Mouse (Mus musculus): Measurements from ENCODE around the gene Zfp609.
A peak's percentile ranks its signal among the peaks of the same experiment; 100 is the strongest.

Gene Zfp609

DNA sequence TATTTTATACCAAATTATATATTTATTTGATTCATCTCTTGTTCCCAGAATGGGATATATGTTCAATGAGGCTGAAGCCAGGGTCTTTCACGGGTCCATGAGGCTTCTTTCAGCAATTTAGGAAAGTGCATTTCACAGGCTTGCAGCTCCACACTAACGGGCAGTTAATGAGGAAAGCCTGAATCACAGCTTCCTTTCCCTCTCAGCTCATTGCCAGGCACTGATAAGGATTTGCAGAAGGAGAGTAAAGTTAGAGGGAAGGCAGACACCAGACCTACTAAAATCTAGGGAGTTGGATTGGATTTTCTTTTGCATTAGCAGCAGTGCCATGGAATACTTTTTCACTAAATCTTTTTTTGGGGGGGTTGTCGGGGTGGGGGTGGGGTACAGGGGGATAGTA, 69.5 kb downstream of the Zfp609 start:
- DNase-seq, result no peak

DNA sequence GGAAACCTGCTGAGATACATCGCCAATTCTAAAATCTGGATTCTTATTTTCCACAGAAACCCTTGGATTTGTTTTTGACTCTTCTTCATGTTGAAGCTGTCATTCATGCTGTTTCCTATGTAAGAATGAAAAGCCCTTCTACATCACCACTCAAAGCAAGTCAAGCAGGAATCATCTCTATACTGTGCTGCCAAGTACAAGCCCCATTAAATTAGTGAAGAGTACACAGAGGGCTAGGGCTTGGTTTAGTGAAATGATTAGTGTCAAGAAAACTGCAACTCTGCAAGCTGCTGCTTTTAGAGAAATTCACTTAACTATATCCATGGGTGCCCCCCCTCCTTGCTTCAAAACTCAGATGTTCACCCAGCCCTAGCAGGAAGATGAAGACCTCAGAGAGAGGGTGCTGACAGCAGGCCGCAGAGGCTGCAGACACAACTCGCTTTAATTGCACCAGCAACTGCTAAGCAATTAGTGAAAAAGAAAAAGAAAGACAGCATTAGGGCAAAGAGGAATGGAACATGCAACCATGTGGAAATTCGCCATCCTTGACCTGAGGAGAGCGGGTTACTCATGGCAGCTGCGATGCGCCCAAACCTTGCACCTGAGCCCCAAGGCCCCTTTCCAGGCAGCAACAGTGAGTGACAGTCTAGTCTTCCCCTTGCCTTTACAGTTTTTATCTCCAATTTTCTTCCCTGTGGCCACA, 71.5 kb downstream of the Zfp609 start:
- DNase-seq, result no peak

DNA sequence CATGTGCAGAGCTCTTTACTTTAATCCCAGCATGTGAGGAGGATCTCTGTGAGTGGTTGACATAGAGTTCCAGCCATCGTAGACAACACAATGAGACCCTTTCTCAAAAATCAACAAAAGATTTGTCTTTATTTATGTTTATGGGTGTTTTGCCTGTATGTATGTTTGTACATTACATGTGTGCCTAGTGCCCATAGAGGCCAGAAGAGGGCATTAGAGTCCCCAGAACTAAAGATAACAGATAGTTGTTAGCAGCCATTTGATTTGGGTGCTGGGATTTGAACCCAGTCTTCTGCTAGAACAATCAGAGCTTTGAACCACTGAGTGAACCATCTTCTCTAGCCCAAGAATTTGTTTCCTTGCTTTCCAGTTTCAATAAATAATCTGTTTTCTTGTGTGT, 72.2 kb downstream of the Zfp609 start:
- no peak for DNase-seq

DNA sequence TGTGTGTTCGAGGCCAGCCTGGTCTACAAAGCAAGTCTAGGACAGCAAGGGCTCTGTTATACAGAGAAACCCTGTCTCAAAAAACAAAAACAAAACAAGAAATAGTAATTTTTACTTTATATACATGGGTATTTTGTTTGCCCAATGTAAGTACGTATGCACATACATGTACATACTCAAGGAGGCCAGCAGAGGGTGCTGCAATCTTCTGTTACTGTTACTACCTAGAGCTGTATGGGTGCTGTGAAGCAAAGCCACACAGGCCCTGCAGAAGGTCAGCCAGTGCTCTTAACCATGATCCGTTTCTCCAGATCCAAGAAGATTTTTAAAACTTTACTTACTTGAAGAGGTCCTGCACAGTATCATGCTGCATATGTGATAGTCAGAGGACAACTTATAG, 74.7 kb downstream of the Zfp609 start:
- no peak for DNase-seq

DNA sequence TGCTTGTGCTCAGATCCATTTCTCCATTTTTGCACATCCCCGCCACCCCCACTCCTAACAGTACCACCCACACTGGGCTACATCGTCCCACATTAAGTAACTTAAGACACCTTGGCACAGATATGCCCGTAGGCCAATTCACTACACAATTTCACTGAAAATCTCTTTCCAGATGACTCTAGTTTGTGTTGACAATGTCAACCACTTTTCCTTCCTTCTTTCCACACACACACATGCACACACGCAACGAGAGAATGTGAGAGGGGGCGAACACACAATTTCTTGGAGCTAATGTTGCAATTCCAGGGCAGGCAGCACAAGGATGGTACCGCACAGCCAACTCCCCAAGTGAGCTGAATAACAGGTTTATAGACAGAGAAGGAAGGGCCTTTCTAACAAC, 75.5 kb downstream of the Zfp609 start:
- no peak for DNase-seq

DNA sequence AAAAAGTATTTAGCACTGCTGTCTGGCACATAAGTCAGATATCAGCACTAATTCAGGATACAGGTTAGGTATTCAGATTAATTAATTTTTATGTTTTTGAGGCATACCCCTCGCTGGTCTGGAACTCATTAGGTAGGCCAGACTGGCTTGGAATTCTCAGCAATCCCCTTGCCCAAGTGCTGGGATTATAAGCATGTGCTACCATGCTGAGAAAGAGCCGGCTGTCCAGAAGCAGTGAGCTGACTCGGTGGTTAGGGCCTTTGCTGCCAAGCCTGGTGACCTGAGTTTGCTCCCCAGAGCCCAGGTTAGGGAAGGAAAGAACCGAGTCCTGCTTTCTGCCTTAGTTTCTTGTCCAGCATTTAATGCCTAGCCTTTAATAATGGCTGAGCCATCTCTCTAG, 79.3 kb downstream of the Zfp609 start:
- DNase-seq, result peak in 1 of 2 experiments; percentile 31

DNA sequence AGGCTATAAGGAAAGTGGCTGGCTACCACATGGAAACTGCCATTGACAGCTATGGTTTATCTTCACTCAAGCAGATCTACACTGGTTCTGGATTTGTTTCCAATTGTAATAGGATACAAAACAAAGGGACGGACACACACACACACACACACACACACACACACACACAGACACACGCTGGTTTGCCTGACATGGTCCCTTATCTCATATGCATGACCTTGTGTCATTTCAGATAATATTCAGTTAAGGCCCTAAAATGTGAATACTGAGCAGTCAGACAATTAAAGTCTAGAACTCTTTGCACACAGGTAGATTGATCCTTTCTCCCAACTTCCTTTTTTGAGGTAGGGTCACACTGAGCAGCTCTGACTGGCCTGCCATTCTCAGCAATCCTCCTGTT, 80.9 kb downstream of the Zfp609 start:
- no peak for DNase-seq

DNA sequence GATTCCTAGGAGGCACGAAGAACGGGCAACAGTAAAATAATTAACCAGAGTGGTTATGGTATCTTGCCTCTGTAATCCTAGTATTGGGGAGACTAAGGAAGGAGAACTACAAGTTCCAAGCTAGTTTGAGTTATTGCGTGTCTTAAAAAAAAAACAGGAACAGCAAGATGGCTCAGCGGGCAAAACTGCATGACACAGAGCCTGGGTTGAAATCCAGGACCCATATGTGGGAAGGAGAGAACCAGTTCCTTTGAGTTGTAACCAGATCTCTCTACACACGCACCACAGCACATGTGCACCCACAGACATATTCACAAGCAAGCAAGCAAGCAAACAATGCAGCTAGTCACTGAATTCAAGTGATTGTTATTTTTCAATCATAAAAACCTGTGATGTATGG, 81.9 kb downstream of the Zfp609 start:
- DNase-seq, result no peak

DNA sequence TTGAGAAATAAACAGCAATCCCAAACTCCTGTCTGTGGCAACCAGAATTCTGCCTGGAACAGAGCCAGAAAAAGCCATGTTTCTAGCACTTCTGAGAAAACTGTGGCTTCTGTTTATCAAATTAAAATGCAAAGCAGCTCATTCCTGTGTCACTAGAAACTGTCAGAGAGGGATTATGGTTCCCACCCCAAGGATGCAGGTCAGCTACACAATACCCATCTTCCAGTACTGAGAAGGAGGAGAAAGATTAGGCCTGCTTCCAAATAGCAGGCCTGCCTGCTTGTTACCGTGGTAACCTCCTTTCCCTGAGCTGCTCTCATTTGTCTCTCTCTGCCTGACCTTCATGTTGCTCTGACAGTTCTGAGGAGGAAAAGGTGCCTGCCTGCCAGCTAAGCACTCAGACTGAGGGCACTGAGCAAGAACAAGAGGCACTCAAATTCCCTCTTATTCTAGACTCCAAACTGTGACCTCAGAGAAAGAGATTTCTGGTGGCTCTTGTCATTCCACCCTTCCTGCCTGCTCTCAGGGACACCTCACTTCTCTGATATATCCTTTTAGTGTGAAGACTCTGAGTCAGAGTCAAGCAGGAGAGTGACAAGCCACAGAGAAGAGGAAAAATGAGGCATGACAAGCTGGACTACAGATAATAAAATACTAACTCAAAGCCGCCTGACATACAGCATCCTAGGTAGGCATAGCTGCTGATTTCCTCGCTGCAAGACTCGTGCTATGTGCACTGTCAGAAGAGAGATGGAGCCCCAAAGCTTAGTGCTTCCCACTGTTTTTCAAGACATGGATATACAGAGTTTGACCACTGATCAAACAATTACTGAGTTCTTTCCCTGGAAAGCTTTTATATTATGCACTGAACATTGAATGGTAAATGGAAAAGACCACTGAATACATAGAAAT, 82.9 kb downstream of the Zfp609 start:
- DNase-seq, result peak; percentile 62 to 74

DNA sequence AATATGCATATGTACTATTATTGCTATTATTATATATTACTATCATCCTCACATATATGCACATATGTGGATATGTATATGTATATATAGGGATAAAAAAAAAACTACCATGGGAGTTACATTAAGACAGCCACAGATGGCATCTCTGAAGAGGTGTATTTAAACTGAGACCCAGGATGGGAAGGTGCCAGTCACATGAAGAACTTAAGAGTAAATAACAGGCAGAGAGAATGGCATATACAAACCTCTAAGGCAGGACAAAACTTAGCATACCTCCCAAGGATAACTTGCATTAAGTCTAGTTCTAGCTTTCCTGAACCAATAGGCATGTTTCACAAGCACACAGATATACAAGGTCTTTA, 83.6 kb downstream of the Zfp609 start:
- no peak for DNase-seq

DNA sequence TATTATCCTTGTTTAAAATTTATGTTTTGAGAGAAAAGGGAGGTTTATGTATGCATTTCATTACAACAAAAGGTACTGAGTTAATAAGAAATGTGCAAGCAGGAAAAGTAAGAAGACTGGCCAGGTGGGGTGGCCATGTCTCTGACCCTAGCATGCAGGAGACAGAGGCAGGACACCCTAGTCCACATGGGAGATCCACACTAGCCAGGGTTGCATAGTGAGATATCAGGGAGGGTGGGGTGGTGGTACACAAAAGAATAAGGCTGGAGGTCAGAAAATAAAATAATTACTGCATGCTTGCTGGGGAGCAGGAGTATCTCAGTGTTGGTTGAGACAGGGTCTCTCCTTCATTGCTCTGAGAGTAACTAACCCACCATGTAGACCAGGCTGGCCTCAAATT, 84.0 kb downstream of the Zfp609 start:
- no peak for DNase-seq

DNA sequence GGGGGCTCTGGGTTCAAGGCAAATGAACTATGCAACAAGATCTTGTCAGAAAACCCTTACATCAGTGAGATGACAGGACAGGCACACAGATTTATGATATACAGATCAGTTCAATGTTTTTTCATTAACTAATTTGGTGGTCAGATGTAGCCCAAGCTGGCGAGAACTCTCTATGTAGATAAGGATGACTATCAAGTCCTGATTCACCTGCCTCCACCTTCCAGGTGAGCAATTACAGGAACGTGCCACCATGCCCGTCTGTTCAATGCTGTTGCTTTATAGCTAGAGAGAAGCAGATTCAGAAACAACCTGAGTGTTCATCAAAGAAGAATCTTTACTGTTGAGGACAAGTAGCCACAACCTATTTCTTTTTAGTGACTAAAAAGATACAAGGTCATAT, 84.6 kb downstream of the Zfp609 start:
- no peak for DNase-seq

DNA sequence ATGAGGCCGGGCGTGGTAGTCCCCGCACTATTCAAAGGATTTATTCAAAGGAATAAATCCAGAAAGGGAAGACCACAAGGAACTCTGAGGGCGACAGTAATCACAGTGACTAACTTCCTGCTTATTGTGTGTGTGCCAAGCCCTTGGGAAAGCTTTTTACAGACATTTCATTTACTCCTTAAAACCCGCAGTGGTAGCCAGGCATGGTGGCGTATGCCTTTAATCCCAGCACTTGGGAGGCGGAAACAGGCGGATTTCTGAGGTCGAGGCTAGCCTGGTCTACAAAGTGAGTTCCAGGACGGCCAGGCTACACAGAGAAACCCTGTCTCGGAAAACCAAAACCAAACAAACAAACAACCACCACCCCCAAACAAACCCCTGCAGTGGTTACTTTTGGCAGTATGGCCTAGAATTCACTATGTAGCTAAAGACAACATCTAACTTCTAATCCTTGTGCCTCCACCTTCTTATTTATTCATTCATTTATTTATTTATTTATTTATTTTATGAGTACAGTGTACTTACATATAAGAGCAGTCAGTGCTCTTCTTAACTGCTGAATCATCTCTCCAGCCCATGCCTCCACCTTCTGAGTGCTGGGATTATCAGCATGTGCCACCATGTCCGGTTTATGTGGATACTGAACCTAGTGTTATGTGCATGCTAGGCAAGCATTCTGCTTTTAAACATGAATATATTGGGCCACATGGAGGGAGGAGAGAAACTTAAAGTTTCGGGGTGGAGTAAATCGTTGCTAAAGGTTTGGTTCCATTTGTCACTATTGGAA, 86.1 kb downstream of the Zfp609 start:
- no peak for DNase-seq

DNA sequence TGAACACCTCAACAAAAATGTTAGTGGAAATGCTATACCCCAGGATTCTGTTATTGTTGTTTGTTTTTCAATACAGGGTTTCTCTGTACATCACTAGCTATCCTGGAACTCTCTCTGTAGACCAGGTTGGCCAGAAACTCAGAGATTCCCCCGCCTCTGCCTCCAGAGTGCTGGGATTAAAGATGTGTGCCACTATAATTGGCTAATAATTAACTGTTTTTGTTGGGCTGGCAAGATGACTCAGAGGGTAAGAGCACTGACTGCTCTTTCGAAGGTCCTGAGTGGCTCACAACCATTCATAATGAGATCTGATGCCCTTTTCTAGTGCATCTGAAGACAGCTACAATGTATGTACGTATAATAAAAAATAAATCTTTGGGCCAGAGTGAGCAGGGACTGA, 92.4 kb downstream of the Zfp609 start:
- DNase-seq, result no peak

DNA sequence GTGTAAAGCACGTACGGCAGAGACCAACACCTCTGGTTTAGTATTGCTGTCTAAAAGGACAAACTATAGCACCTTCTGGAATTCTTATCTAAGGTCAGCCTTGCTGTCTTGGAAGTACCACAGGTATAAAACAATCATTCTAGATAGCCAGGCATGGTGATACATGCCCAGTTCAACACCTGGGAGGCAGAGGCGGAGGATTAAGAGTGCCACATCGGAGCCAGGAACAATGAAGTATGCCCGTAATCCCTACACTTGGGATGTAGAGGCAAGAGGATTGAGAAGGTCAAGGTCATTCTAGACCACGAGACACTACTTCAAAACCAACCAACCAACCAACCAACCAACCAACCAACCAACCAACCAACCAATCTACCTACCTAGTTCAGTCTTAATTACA, 98.8 kb downstream of the Zfp609 start:
- no peak for DNase-seq

DNA sequence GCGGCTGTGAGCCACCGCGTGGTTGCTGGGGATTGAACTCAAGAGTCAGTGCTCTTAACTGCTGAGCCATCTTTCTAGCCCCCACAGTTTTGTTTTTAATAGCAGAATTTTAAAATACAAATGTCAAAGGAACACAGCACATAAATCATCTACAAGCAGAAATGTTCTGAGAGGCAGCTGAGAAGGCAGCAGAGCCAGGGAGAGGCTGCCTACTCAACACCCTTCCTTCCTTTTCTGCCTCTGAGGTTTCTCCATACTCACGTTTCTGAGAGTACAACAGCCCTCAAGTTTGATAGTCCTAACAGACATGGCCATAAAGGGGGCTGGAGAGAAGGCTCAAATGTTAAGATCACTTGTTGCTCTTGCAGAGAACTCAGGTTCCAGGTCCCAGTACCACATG, 99.9 kb downstream of the Zfp609 start:
- no peak for DNase-seq

DNA sequence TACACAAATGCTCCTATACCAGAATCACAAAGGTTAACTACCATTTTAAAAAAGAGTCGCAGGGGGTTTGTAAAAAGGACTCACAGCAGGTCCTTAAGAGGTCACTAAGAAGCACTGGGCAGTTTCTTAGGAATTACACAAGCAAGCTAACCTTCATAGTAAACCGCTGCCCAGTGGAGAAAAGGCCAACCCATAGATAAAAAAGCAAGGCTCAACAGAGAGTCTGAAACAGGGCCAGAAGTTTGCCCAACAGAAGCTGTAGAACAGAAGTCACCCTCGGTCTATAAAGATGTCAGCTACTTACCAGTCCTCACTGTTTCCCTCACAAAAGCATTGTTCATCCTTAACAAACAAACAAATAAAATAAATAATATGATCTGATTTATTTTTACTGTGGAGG, 100.9 kb downstream of the Zfp609 start:
- no peak for DNase-seq

DNA sequence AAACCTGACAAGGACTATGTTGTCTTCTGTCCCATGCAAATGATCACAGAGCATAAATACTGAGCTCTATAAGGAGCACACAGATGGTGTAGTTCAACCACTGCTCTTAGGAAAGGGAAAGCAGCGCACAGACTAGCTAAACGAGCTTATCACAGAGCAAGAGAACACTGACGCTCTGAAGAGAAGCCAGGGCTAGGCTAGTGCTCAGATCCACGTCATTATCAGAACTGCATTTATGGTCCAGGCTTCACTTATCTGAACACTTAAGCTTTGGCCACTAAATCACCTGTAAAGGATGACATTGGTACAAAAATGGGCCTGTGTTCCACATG, 102.1 kb downstream of the Zfp609 start:
- no peak for DNase-seq

DNA sequence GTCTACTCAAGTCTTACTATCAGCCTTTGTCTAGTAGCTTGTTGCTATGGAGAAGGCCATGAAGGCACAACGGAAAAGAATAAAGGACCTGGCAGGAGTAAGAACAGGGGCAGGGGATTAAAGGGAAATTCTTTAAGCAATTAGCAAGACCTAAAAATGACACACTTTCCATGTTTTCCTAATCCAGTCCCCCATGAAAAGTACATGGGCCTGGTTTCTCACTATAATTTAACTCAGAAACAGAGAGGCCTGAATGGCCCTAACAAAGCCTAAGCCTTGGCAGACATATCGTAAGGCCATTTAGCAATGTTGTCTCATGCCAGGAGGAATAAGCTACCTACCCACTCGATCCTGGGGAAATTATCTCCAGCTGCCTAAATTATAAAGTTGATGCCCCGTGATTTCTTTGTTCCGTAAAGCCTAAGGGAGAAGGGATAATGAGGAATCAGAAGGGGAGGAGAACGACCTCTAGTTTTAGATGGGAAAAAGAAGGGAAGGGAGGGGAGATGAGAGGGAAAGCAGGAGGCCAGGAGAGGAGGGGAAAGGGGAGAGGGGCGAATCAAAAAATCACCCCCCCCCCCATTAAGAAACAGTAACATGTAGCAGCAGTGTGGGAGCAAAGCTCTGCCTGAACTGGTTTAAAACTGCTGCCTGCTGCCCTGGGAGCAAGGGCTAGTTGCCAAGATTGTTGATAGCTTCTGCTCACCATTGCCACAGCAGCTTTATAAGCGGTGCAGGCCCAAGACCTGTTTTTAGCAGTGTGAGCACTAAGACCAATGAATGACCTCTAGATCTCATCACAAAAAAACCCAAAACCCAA, 102.7 kb downstream of the Zfp609 start:
- DNase-seq, result peak; percentile 68 to 74

DNA sequence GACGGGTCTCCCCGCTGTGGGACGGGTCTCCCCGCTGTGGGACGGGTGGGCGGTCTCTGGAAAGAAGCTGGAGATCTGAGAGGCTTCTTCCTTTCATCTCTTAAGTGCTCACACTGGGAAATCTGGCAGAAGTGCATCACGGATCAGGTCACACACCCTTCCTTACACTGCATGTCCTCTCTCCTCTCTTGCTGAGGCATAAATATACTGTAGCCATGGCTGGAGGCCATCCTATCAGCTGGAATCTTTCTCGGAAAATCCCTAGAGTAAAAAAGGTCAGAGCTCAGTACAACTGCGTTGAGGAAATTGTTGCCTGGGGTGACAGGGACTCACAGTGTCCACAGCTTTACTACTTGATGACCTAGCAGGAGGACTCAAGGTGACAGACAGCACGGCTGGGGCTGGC, 106.2 kb downstream of the Zfp609 start:
- DNase-seq, result no peak

DNA sequence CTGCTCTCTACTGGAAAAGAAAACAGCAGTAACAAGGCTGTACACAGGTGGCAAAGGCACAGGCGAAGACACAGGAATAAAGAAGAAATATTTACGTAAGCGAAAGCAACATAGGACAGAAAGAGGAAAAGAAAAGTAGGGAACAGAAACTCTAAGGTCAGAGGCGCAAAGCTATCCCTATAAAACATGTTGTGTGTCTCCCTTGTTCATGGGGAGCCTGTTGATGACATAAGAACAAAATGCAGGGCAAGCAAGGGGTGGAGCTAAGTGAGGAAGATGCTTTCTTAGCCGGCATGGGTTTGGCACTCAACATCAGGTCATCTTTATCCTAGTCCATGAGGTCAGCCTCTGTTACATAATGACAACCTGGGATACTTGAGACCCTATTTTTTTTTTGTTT, 109.2 kb downstream of the Zfp609 start:
- DNase-seq, result no peak

DNA sequence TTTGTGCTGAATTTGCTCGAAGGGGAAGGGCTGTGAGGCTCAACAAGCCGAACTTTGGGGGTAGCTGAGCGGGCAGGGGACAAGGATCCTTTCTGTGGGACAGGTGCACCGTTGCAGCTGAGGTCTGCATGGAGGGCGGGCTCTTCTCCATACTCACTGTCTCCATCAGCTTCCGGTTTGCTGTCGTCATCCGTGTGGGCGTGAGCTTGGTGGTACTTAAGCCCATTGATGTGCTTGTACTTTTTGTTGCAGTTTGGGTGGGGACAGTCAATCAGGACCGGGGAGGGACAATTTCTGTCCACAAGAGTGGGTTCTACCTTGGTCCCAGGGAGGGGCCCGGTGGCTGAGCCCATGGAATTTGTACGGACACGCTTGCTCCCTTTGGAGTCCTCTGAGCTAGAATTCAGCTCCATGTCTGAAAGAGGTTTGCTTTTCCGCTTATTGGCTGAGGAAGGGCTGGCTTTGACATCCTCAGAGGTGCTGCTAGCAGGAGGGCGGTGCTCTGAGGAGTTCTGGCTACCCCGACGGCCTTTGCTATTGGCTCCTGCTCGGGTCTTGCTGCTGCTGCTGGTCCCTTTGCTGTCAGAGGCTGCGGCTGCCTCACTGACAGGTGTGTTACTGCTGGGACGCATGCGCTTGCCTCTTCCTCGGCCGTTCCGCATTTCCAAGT, 123.3 kb downstream of the Zfp609 start:
- no peak for DNase-seq
